Comparison of ENCODE assay signal across 11 mouse cellular contexts in the genomic region with DNA sequence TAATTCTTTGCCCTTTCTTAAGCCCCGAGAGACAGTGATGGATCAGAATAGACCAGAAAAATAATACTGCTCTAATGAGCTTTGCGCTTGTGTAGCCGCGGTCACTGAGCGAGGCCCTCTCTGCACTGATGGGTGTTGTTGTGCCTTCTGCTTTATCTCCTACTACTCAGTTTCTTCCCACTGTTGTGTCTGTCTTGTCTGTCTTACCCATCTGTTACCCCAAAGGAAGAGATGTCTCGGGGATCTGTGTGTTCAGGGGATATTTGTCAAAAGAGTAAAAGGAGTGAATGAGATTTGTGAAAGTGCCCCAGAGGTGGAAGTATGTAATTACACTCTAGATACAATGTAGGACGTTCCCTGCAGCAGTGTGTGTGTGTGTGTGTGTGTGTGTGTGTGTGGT. TPM values are rescaled to one million over a fixed set of nuclear protein-coding genes. Genes with fewer than 3 reads are reported as not detected.
DNase-seq lines count a peak whose midpoint lies in the region; ATAC-seq and TF ChIP-seq lines count a peak whose summit lies in the region.
"Had no signal": no experiment of that assay in that cellular context is flagged by ENCODE, and none has a peak within 500 bp of the region (broad histone marks: within the 10 kb centered on the region; RNA-seq: fewer than 3 reads in every experiment).

No protein-coding gene starts in this region.

- H3K4me1 ChIP-seq in forebrain, embryonic 14.5 days (ENCODE audit: control insufficient read depth, insufficient read depth, low read length) = no peaks in the 10 kb centered on the region
- no peaks in the 10 kb centered on the region for H3K4me1 ChIP-seq in forebrain, embryonic 12.5 days
- H3K4me1 ChIP-seq in liver, embryonic 11.5 days (replicated peaks; ENCODE audit: control insufficient read depth, insufficient read depth, low read length) = no peaks in the 10 kb centered on the region
- H3K4me1 ChIP-seq in stomach, postnatal 0 days (replicated peaks; ENCODE audit: control insufficient read depth, insufficient read depth) = no peaks in the 10 kb centered on the region
- H3K4me1 ChIP-seq: limb, embryonic 15.5 days had no signal

- H3K27me3 ChIP-seq in forebrain, embryonic 14.5 days (replicated peaks; ENCODE audit: control insufficient read depth, insufficient read depth, low read length) = no peaks in the 10 kb centered on the region
- no peaks in the 10 kb centered on the region for H3K27me3 ChIP-seq in forebrain, embryonic 12.5 days
- no peaks in the 10 kb centered on the region for H3K27me3 ChIP-seq in liver, embryonic 11.5 days (replicated peaks; ENCODE audit: control insufficient read depth, insufficient read depth, low read length)
- H3K27me3 ChIP-seq in stomach, postnatal 0 days (ENCODE audit: control insufficient read depth, insufficient read depth, low read length) = no peaks in the 10 kb centered on the region
- H3K27me3 ChIP-seq: limb, embryonic 15.5 days had no signal

- peak; percentile 22 for DNase-seq in forebrain, embryonic 14.5 days (ENCODE audit: low spot score)
- no peak for DNase-seq in liver, embryonic 11.5 days (ENCODE audit: low spot score)
- DNase-seq in liver = no peak
- peak; percentile 10 for DNase-seq in layer of hippocampus, adult 9-11 months
- DNase-seq in stomach, postnatal 0 days (ENCODE audit: low spot score) = no peak
- DNase-seq in cerebellum, postnatal 10 days = no peak
- DNase-seq in kidney, postnatal 25 days = no peak
- DNase-seq: cerebellum, postnatal 36 days had no signal

- H3K9me3 ChIP-seq in forebrain, embryonic 14.5 days (replicated peaks; ENCODE audit: control insufficient read depth, low read length) = no peaks in the 10 kb centered on the region
- H3K9me3 ChIP-seq in forebrain, embryonic 12.5 days = no peaks in the 10 kb centered on the region
- H3K9me3 ChIP-seq in liver, embryonic 11.5 days (ENCODE audit: control insufficient read depth, low read length) = no peaks in the 10 kb centered on the region
- no peaks in the 10 kb centered on the region for H3K9me3 ChIP-seq in stomach, postnatal 0 days (ENCODE audit: control insufficient read depth, low read length)
- H3K9me3 ChIP-seq: limb, embryonic 15.5 days had no signal

- H3K36me3 ChIP-seq in forebrain, embryonic 14.5 days (ENCODE audit: control insufficient read depth, insufficient read depth, low read length) = no peaks in the 10 kb centered on the region
- no peaks in the 10 kb centered on the region for H3K36me3 ChIP-seq in forebrain, embryonic 12.5 days (replicated peaks)
- no peaks in the 10 kb centered on the region; the same call in 1 of the 2 replicates for H3K36me3 ChIP-seq in liver, embryonic 11.5 days (ENCODE audit: control insufficient read depth, insufficient read depth, low read length)
- H3K36me3 ChIP-seq in stomach, postnatal 0 days (ENCODE audit: control insufficient read depth, insufficient read depth, low read length) = no peaks in the 10 kb centered on the region
- H3K36me3 ChIP-seq: limb, embryonic 15.5 days had no signal

- no peak overlapping the region for H3K9ac ChIP-seq in forebrain, embryonic 14.5 days (ENCODE audit: low read length)
- no peak overlapping the region for H3K9ac ChIP-seq in forebrain, embryonic 12.5 days
- no peak overlapping the region for H3K9ac ChIP-seq in liver, embryonic 11.5 days (ENCODE audit: low read depth, low read length)
- no peak overlapping the region for H3K9ac ChIP-seq in stomach, postnatal 0 days (ENCODE audit: low read length)
- H3K9ac ChIP-seq: limb, embryonic 15.5 days had no signal

- no peak overlapping the region for H3K4me2 ChIP-seq in forebrain, embryonic 14.5 days (ENCODE audit: low read length)
- H3K4me2 ChIP-seq in forebrain, embryonic 12.5 days = no peak overlapping the region
- H3K4me2 ChIP-seq in liver, embryonic 11.5 days = no peak overlapping the region
- H3K4me2 ChIP-seq in stomach, postnatal 0 days (replicated peaks; ENCODE audit: low read depth) = no peak overlapping the region
- H3K4me2 ChIP-seq: limb, embryonic 15.5 days had no signal

- 68% methylated on average over 7 of the region's 7 CpGs for WGBS in forebrain, embryonic 14.5 days
- 79% methylated on average over 7 of the region's 7 CpGs for WGBS in forebrain, embryonic 12.5 days
- WGBS in liver, embryonic 11.5 days = 63% methylated on average over 7 of the region's 7 CpGs
- WGBS in stomach, postnatal 0 days = 40% methylated on average over 7 of the region's 7 CpGs

- TF ChIP-seq CTCF in stomach, postnatal 0 days (IDR thresholded peaks at IDR 0.05; ENCODE audit: low read depth) = peak; percentile 52

- no peak overlapping the region for H3K4me3 ChIP-seq in forebrain, embryonic 14.5 days (ENCODE audit: low read depth, low read length)
- H3K4me3 ChIP-seq in forebrain, embryonic 12.5 days (replicated peaks) = no peak overlapping the region
- no peak overlapping the region for H3K4me3 ChIP-seq in liver, embryonic 11.5 days (ENCODE audit: low read depth, low read length)
- H3K4me3 ChIP-seq in stomach, postnatal 0 days (ENCODE audit: low read depth, low read length) = no peak overlapping the region
- H3K4me3 ChIP-seq: limb, embryonic 15.5 days had no signal

- no peak overlapping the region for H3K27ac ChIP-seq in forebrain, embryonic 14.5 days (ENCODE audit: low read depth, low read length)
- no peak overlapping the region for H3K27ac ChIP-seq in forebrain, embryonic 12.5 days
- no peak overlapping the region; the same call in 1 of the 2 replicates for H3K27ac ChIP-seq in liver, embryonic 11.5 days (ENCODE audit: low read depth, low read length)
- H3K27ac ChIP-seq in stomach, postnatal 0 days (replicated peaks) = 0 out of 2 replicates have a peak overlapping the region, but pooled peaks have one; percentile 1
- H3K27ac ChIP-seq: limb, embryonic 15.5 days; macrophage had no signal

- TF ChIP-seq EP300 in stomach, postnatal 0 days (optimal IDR thresholded peaks at IDR 0.05) = no peak

- ATAC-seq in forebrain, embryonic 14.5 days = no peak
- no peak for ATAC-seq in forebrain, embryonic 12.5 days (ENCODE audit: low FRiP score)
- ATAC-seq in liver, embryonic 11.5 days (replicated peaks; ENCODE audit: low FRiP score) = peak; percentile 34; the same call in 1 of the 2 replicates
- ATAC-seq in stomach, postnatal 0 days (ENCODE audit: low FRiP score, low TSS enrichment) = peak; percentile 78

RNA-seq across cellular contexts. Expression of gene Abcc9, which starts 16.1 kb away (rescaled TPM):
- polyA plus RNA-seq in forebrain, embryonic 14.5 days (2014; fragmentation: Nextera tagmentation; extraction: Ambion mirVana) = 1.9 and 2.9 TPM in 2 replicates
- 1.9 and 2.1 TPM in 2 replicates for polyA plus RNA-seq in forebrain, embryonic 12.5 days (2016; fragmentation: Nextera tagmentation; extraction: Ambion mirVana)
- 3.5 and 3.6 TPM in 2 replicates for polyA plus RNA-seq in liver, embryonic 11.5 days (2014; fragmentation: Nextera tagmentation; extraction: Ambion mirVana)
- polyA plus RNA-seq in stomach, postnatal 0 days (2015; fragmentation: Nextera tagmentation; extraction: Ambion mirVana) = 4.6 and 5.8 TPM in 2 replicates
- polyA plus RNA-seq: macrophage had no signal

RNA-seq across cellular contexts. Expression of gene Cmas, which starts 38.3 kb away (rescaled TPM):
- 159 and 173 TPM in 2 replicates for polyA plus RNA-seq in forebrain, embryonic 14.5 days (2014; fragmentation: Nextera tagmentation; extraction: Ambion mirVana)
- 117 and 119 TPM in 2 replicates for polyA plus RNA-seq in forebrain, embryonic 12.5 days (2016; fragmentation: Nextera tagmentation; extraction: Ambion mirVana)
- 93.0 and 102 TPM in 2 replicates for polyA plus RNA-seq in liver, embryonic 11.5 days (2014; fragmentation: Nextera tagmentation; extraction: Ambion mirVana)
- 79.5 and 80.7 TPM in 2 replicates for polyA plus RNA-seq in stomach, postnatal 0 days (2015; fragmentation: Nextera tagmentation; extraction: Ambion mirVana)

Comparison
In these comparisons a context has a peak if more than half of its experiments do, and no peak if none do; other contexts are left out.
1. ATAC-seq: peak in liver, embryonic 11.5 days (single experiment) and stomach, postnatal 0 days (single experiment); none in forebrain, embryonic 14.5 days (single experiment) and forebrain, embryonic 12.5 days (single experiment).
2. DNase-seq: peak in forebrain, embryonic 14.5 days (single experiment) and layer of hippocampus, adult 9-11 months (single experiment); none in liver, embryonic 11.5 days (single experiment), liver (single experiment), stomach, postnatal 0 days (single experiment), cerebellum, postnatal 10 days (0 of 2) and kidney, postnatal 25 days (0 of 2).